8 mouse cellular contexts compared by ENCODE assay signal in the genomic region with DNA sequence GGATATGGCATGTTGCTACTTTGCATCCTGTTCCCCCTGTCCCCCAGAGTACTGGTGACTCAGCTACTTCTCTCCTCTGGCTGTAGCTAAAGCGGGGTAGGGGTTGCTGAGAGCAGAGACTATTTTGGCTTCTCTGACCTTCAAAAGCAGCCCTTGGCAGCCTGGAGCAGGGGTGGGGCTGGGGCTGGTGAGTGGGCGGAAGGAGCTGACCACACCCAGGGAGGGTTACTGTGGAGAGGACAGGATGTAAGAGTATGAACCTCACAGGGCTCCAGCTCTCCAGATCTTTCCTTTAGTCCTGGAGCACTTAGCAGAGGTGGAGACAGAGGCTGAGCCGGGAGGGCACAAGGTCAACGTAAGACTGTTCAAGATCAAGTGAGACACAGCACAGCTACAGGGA. TPM values are rescaled to one million over a fixed set of nuclear protein-coding genes. Genes with fewer than 3 reads are reported as not detected.
DNase-seq lines count a peak whose midpoint lies in the region; ATAC-seq and TF ChIP-seq lines count a peak whose summit lies in the region.

No protein-coding gene starts in this region.

- 27% methylated on average over 4 of the region's 4 CpGs for WGBS in embryonic facial prominence, embryonic 12.5 days
- 4% methylated on average over 4 of the region's 4 CpGs for WGBS in heart, postnatal 0 days
- WGBS in limb, embryonic 14.5 days = 21% methylated on average over 4 of the region's 4 CpGs
- WGBS in neural tube, embryonic 14.5 days = 23% methylated on average over 4 of the region's 4 CpGs

- H3K36me3 ChIP-seq in ES-E14 (ENCODE audit: control insufficient read depth, insufficient read depth, low read length, poor library complexity, severe bottlenecking) = peaks cover 2% of the 10 kb centered on the region; the same call in 1 of the 2 replicates
- no peaks in the 10 kb centered on the region for H3K36me3 ChIP-seq in embryonic facial prominence, embryonic 12.5 days
- H3K36me3 ChIP-seq in heart, postnatal 0 days (replicated peaks; ENCODE audit: control insufficient read depth, insufficient read depth, low read length) = peaks cover under 1% of the 10 kb centered on the region; the same call in 1 of the 2 replicates
- 0 out of 2 replicates have a peak, but pooled peaks cover 1% of the 10 kb centered on the region for H3K36me3 ChIP-seq in limb, embryonic 14.5 days (ENCODE audit: control insufficient read depth, insufficient read depth, low read length)
- 0 out of 2 replicates have a peak, but pooled peaks cover under 1% of the 10 kb centered on the region for H3K36me3 ChIP-seq in neural tube, embryonic 14.5 days (ENCODE audit: control insufficient read depth, insufficient read depth, low read length)

- TF ChIP-seq CTCF in heart, postnatal 0 days (IDR thresholded peaks at IDR 0.05; ENCODE audit: low read depth) = no peak

- no peak for TF ChIP-seq EP300 in heart, postnatal 0 days (IDR thresholded peaks at IDR 0.05; ENCODE audit: low read depth)

- H3K4me1 ChIP-seq in ES-E14 (ENCODE audit: control insufficient read depth in 2 of 2, insufficient read depth in 2 of 2, low read length in 2 of 2, poor library complexity in 1 of 2) = peaks cover 3 to 36% of the 10 kb centered on the region in 2 experiments; a peak in 3 of 4 replicates
- peaks cover 41% of the 10 kb centered on the region for H3K4me1 ChIP-seq in embryonic facial prominence, embryonic 12.5 days
- peaks cover 26% of the 10 kb centered on the region for H3K4me1 ChIP-seq in heart, postnatal 0 days (ENCODE audit: control insufficient read depth, insufficient read depth)
- H3K4me1 ChIP-seq in limb, embryonic 14.5 days (ENCODE audit: control insufficient read depth, insufficient read depth, low read length) = peaks cover 22% of the 10 kb centered on the region
- H3K4me1 ChIP-seq in neural tube, embryonic 14.5 days (ENCODE audit: control insufficient read depth, insufficient read depth, low read length) = peaks cover 42% of the 10 kb centered on the region

- H3K4me2 ChIP-seq in embryonic facial prominence, embryonic 12.5 days (replicated peaks) = peak overlapping the region; percentile 73
- peak overlapping the region; percentile 79 for H3K4me2 ChIP-seq in heart, postnatal 0 days (ENCODE audit: low read depth, low read length)
- H3K4me2 ChIP-seq in limb, embryonic 14.5 days (replicated peaks; ENCODE audit: low read depth, low read length, severe bottlenecking) = peak overlapping the region; percentile 64
- peak overlapping the region; percentile 92 for H3K4me2 ChIP-seq in neural tube, embryonic 14.5 days (ENCODE audit: low read depth, low read length)

- no peak overlapping the region for H3K9ac ChIP-seq in ES-E14 (ENCODE audit: insufficient read depth, low read depth, low read length, poor library complexity, severe bottlenecking)
- no peak overlapping the region for H3K9ac ChIP-seq in embryonic facial prominence, embryonic 12.5 days
- H3K9ac ChIP-seq in heart, postnatal 0 days (replicated peaks; ENCODE audit: low read depth, low read length) = peak overlapping the region; percentile 57
- H3K9ac ChIP-seq in limb, embryonic 14.5 days (ENCODE audit: low read depth, low read length, severe bottlenecking) = no peak overlapping the region
- H3K9ac ChIP-seq in neural tube, embryonic 14.5 days (replicated peaks; ENCODE audit: low read depth, low read length) = no peak overlapping the region

- ATAC-seq in CD4-positive, CD25-positive, alpha-beta regulatory T cell, adult 4 months = no peak
- ATAC-seq in embryonic facial prominence, embryonic 12.5 days (ENCODE audit: insufficient number of reproducible peaks, insufficient read depth, low FRiP score, low TSS enrichment) = no peak
- peak; percentile 75 for ATAC-seq in heart, postnatal 0 days (ENCODE audit: insufficient read depth, low read depth)
- ATAC-seq in limb, embryonic 14.5 days (ENCODE audit: low FRiP score, low read depth) = no peak
- ATAC-seq in neural tube, embryonic 14.5 days (ENCODE audit: low read depth) = no peak

- H3K27me3 ChIP-seq in embryonic facial prominence, embryonic 12.5 days = peaks cover 65% of the 10 kb centered on the region
- H3K27me3 ChIP-seq in heart, postnatal 0 days (ENCODE audit: control insufficient read depth, insufficient read depth, low read length) = peaks cover 10% of the 10 kb centered on the region
- H3K27me3 ChIP-seq in limb, embryonic 14.5 days (ENCODE audit: control insufficient read depth, insufficient read depth, low read length) = peaks cover 26% of the 10 kb centered on the region
- H3K27me3 ChIP-seq in neural tube, embryonic 14.5 days (ENCODE audit: control insufficient read depth, insufficient read depth, low read length) = no peaks in the 10 kb centered on the region

- no peak for TF ChIP-seq POLR2A in limb, embryonic 14.5 days (IDR thresholded peaks at IDR 0.05; ENCODE audit: borderline replicate concordance, extremely low read depth, insufficient read depth, insufficient read length)

- in situ Hi-C loops in ES-E14 (cut with MboI; ENCODE audit: low sequenced_read_pairs in 2 of 2, unreplicated experiment in 2 of 2) = no loop called here

- peak; percentile 23 for DNase-seq in CD4-positive, CD25-positive, alpha-beta regulatory T cell, adult 2 months (ENCODE audit: low read depth, low spot score)
- DNase-seq in ES-E14 (ENCODE audit: low read depth, low spot score) = no peak
- DNase-seq in heart, postnatal 0 days (ENCODE audit: low spot score) = peak; percentile 84
- no peak for DNase-seq in limb, embryonic 14.5 days (ENCODE audit: low spot score)
- DNase-seq in frontal cortex, postnatal 36 days (ENCODE audit: low spot score in 2 of 2) = no peak

- no peaks in the 10 kb centered on the region for H3K9me3 ChIP-seq in ES-E14 (ENCODE audit: control insufficient read depth, insufficient read depth, low read depth, low read length)
- H3K9me3 ChIP-seq in embryonic facial prominence, embryonic 12.5 days = no peaks in the 10 kb centered on the region
- H3K9me3 ChIP-seq in heart, postnatal 0 days (replicated peaks; ENCODE audit: control insufficient read depth, low read length) = no peaks in the 10 kb centered on the region
- no peaks in the 10 kb centered on the region for H3K9me3 ChIP-seq in limb, embryonic 14.5 days (ENCODE audit: control insufficient read depth, low read length)
- no peaks in the 10 kb centered on the region for H3K9me3 ChIP-seq in neural tube, embryonic 14.5 days (ENCODE audit: control insufficient read depth, low read length)

- H3K4me3 ChIP-seq in ES-E14 (ENCODE audit: insufficient read depth in 1 of 2, low read depth in 1 of 2, low read length in 2 of 2, poor library complexity in 1 of 2, severe bottlenecking in 1 of 2) = peak overlapping the region in 1 of 2 experiments; percentile 61; a peak in 2 of 4 replicates
- H3K4me3 ChIP-seq in embryonic facial prominence, embryonic 12.5 days = peak overlapping the region; percentile 45; the same call in 1 of the 2 replicates
- peak overlapping the region; percentile 54 for H3K4me3 ChIP-seq in heart, postnatal 0 days (ENCODE audit: low read depth, low read length)
- peak overlapping the region; percentile 49; the same call in 1 of the 2 replicates for H3K4me3 ChIP-seq in limb, embryonic 14.5 days (replicated peaks; ENCODE audit: low read length)
- H3K4me3 ChIP-seq in neural tube, embryonic 14.5 days (ENCODE audit: low read depth, low read length) = 0 out of 2 replicates have a peak overlapping the region, but pooled peaks have one; percentile 59

- H3K27ac ChIP-seq in ES-E14 (ENCODE audit: insufficient read depth, low read depth, low read length, poor library complexity, severe bottlenecking) = peak overlapping the region; percentile 20
- H3K27ac ChIP-seq in embryonic facial prominence, embryonic 12.5 days = peak overlapping the region; percentile 24; the same call in 1 of the 2 replicates
- H3K27ac ChIP-seq in heart, postnatal 0 days (ENCODE audit: low read depth) = peak overlapping the region; percentile 94
- no peak overlapping the region for H3K27ac ChIP-seq in limb, embryonic 14.5 days (replicated peaks; ENCODE audit: low read depth, low read length)
- H3K27ac ChIP-seq in neural tube, embryonic 14.5 days (ENCODE audit: low read depth, low read length) = peak overlapping the region; percentile 82; the same call in 1 of the 2 replicates

TF ChIP-seq in ES-E14, 5 proteins besides CTCF, POLR2A, EP300 and RAD21:
- TF ChIP-seq MAFK (IDR thresholded peaks at IDR 0.05; ENCODE audit: insufficient read depth, low read depth, low read length) (peak; percentile 72), CHD2 (IDR thresholded peaks at IDR 0.05; ENCODE audit: low read depth, low read length) (no peak)
TF ChIP-seq in ES-E14: peak in this region for 1.

RNA-seq across cellular contexts. Expression of a gene that starts 4.8 kb away (rescaled TPM):
- under 1 TPM; 0.03 to 0.09 TPM for polyA plus RNA-seq in CD4-positive, CD25-positive, alpha-beta regulatory T cell, adult 4 months (2017; shearing (Covaris generic))
- 4.3 and 4.4 TPM in 2 replicates for total RNA-seq in ES-E14 (2012; rRNA removed)
- polyA plus RNA-seq in embryonic facial prominence, embryonic 12.5 days (2016; fragmentation: Nextera tagmentation; extraction: Ambion mirVana) = 3.9 and 4.4 TPM in 2 replicates
- 14.5 and 24.9 TPM in 2 replicates for total RNA-seq in heart, postnatal 0 days (2014; rRNA removed; ENCODE audit: low replicate concordance)
- polyA plus RNA-seq in heart, postnatal 0 days (2015; fragmentation: Nextera tagmentation; extraction: Ambion mirVana) = 3.7 and 4.8 TPM in 2 replicates
- polyA plus RNA-seq in limb, embryonic 14.5 days (2012; rRNA removed) = 7.1 and 7.6 TPM in 2 replicates
- polyA plus RNA-seq in limb, embryonic 14.5 days (2014; fragmentation: Nextera tagmentation; extraction: Ambion mirVana) = 7.8 and 9.3 TPM in 2 replicates
- 39.7 and 65.1 TPM in 2 replicates for polyA plus RNA-seq in neural tube, embryonic 14.5 days (2014; fragmentation: Nextera tagmentation; extraction: Ambion mirVana)

RNA-seq across cellular contexts. Expression of a gene that starts 23.0 kb away (rescaled TPM):
- polyA plus RNA-seq in CD4-positive, CD25-positive, alpha-beta regulatory T cell, adult 4 months (2017; shearing (Covaris generic)) = 10 to 100 TPM; 31.6 to 38.7 TPM
- total RNA-seq in ES-E14 (2012; rRNA removed) = 47.6 and 63.3 TPM in 2 replicates
- 125 and 128 TPM in 2 replicates for polyA plus RNA-seq in embryonic facial prominence, embryonic 12.5 days (2016; fragmentation: Nextera tagmentation; extraction: Ambion mirVana)
- total RNA-seq in heart, postnatal 0 days (2014; rRNA removed; ENCODE audit: low replicate concordance) = 74.4 and 79.6 TPM in 2 replicates
- polyA plus RNA-seq in heart, postnatal 0 days (2015; fragmentation: Nextera tagmentation; extraction: Ambion mirVana) = 18.5 and 20.3 TPM in 2 replicates
- polyA plus RNA-seq in limb, embryonic 14.5 days (2012; rRNA removed) = 67.7 and 75.6 TPM in 2 replicates
- polyA plus RNA-seq in limb, embryonic 14.5 days (2014; fragmentation: Nextera tagmentation; extraction: Ambion mirVana) = 51.2 and 67.2 TPM in 2 replicates
- 161 and 185 TPM in 2 replicates for polyA plus RNA-seq in neural tube, embryonic 14.5 days (2014; fragmentation: Nextera tagmentation; extraction: Ambion mirVana)

Comparison
In these comparisons a context has a peak if more than half of its experiments do, and no peak if none do; other contexts are left out.
1. DNase-seq: peak in CD4-positive, CD25-positive, alpha-beta regulatory T cell, adult 2 months (single experiment) and heart, postnatal 0 days (single experiment); none in ES-E14 (single experiment), limb, embryonic 14.5 days (single experiment) and frontal cortex, postnatal 36 days (0 of 2).
2. Peak in every context shown above with its lines, with median percentiles within 50 percentile points of each other: H3K4me2 ChIP-seq.